Mouse (Mus musculus) left cerebral cortex, adult 8-10 months (tissue): Measurements from ENCODE around the gene Dmwd. TPM values are rescaled to one million over a fixed set of nuclear protein-coding genes. Genes with fewer than 3 reads are reported as not detected.
A peak's percentile ranks its signal among the peaks of the same experiment; 100 is the strongest.
"Not testable (repeated sequence)": the region's sequence is repeated elsewhere in the genome, so short reads cannot be mapped to it uniquely, and the experiment has no call there.

ENCODE experiments used
- DNase-seq, 2 experiments: peaks; one replicate each; pipeline ENCODE4 v3.0.0; 2022; ENCODE audit warnings: low spot score in 2 of 2
- total RNA-seq, 4 experiments: library from RNA; stranded (reverse); gene quantifications; 2 replicates each; pipeline ENCODE4 v1.2.4; 2022

The Dmwd gene
- total RNA-seq, 4 experiments from 2014 or later = 139 to 148 (median 143) TPM

DNA sequence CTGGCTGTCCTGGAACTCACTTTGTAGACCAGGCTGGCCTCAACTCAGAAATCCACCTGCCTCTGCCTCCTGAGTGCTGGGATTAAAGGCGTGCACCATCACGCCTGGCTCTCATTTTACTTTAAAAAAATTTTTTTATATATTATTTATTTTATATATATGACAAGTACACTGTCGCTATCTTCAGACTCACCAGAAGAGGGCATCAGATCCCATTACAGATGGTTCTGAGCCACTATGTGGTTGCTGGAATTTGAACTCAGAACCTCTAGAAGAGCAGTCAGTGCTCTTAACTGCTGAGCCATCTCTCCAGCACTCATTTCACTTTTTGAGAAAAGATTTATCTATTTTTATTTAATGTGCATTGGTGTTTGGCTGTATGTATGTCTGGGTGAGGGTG, 5.0 kb upstream of the Dmwd start:
- DNase-seq = not testable (repeated sequence)

DNA sequence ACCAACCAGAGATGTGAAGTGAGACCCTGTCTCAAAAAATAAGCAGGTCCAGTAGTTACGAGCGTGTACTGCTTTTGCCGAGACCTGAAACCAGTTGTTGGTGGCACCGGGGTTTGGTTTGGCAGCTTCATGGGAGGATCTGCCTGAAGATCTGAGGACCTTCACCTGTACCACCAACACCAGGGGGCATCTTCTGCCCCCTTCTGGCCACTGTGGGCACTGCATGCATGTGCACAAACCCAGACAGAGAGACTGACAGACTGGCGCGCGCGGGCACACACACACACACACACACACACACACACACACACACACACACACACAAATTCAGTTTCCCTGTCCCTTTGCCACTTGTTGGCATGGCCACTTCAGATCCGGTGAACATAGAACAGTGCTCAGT, 2.5 kb upstream of the Dmwd start:
- no peak for DNase-seq

DNA sequence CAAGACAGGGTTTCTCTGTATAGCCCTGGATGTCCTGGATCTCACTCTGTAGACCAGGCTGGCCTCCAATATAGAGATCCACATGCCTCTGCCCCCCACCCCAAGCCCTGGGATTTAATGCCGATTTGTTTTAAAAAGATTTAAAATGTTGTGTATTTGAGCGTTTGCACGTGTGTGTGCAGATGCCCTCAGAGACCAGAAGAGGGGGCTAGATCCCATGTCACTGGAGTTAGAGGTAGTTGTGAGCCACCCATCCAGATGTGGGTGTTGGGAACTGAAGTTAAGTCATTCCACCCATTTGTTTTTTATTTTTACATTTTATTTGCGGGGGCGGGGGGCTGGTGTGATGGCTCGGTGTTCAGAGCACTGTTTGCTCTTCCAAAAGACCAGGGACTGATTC, 1.5 kb upstream of the Dmwd start:
- DNase-seq = no peak

DNA sequence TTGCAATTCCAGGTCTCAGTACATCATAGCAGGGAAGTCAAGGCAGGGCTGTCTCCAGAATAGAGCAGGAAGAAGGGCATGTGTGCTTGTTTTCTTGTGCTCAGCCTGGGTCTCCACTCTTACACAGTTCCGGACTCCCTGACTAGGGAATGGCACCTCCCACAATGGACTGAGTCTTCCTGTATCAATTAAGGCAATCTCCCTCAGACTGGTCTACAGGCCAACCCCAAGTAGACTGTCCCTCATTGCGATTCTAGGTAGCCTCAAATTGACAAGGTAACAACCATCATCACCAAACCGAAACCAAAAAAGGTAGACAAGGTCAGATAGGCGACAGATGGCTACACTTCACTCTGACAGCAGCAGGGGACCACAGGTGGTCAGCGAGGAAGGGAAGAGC, 796 bp upstream of the Dmwd start:
- no peak for DNase-seq

DNA sequence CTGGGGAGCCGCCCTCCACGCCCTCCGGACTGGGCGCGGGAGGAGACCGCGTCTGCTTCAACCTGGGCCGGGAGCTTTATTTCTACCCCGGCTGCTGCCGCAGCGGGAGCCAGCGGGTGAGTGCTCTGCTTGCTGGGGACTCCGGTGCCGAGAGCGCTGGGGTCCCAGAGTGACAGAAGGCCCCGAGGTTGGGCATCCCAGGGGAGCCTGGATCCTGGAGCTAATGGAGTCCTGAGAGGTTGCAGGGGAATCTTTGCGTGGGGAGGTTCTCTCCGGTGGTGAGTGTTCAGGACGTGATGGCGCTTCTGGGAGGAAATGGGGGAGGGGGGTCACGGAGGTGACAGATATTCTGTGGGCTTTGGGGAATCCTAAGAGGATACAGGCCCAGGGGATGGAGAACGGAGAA, 562 bp downstream of the Dmwd start:
- DNase-seq = no peak

DNA sequence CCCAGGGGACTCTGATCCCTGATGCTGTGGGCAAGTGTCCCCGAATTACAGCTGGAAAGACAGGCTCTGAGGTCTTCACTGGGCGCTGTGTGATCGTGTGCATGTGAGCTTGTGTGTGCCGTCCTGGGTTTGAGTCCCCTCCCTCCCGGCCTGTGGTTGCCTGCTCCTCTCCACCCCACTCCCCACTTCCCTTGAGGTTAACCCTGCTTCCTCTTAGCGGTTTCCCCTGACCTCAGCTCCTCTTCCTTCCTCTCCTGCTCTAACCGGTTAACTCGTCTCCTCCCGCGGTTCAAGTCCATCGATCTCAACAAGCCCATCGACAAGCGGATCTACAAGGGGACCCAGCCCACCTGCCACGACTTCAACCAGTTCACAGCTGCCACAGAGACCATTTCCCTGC, 1.7 kb downstream of the Dmwd start:
- no peak for DNase-seq

DNA sequence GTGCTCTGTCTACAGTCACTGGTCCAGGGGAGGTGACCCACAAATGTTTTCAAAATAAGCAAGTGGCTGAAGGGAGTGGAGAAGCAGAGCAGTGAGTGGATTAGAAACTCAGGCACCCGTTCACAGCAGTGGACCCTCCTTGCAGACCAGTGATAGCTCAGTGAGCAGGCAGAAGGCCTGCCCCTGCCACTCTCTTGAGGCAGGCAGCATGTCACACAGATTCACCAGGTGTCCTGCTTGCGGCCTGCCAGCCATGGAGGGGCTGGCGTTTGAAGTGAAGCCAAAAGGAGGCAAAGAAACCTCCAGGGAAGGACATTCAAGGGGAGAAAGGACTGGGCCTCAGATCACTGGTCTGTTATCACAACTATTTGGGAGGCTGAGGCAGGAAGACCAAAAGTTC, 2.7 kb downstream of the Dmwd start:
- no peak for DNase-seq

DNA sequence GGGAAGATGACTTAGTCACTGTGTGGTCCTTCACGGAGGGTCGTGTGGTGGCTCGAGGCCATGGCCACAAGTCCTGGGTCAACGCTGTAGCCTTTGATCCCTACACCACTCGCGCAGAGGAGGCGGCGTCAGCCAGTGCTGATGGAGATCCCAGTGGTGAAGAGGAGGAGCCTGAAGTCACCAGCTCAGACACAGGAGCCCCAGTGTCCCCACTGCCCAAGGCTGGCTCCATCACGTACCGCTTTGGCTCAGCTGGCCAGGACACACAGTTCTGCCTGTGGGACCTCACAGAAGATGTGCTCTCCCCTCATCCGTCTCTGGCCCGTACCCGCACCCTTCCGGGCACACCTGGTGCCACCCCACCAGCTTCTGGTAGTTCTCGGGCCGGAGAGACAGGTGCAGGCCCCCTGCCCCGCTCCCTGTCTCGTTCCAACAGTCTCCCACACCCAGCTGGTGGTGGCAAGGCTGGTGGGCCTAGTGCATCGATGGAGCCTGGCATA, 4.5 kb downstream of the Dmwd start:
- no peak for DNase-seq

DNA sequence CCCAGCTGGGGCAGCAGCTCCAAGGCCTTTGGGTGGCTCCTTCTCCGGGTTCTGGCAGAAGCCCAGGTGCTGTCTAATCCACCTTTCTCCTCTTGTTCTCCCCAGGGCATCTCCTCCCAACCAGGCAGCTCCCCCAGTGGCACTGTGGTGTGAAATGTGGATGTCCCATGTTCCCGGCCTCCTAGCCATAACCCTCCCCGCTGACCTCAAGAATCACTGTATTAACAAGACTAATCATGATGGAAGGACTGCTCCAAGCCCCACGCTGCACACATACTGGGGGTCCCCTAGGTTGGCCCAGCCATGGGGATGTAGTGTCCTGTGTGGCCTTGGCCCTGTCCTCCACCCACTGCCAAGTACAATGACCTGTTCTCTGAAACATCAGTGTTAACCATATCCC, 6.1 kb downstream of the Dmwd start:
- DNase-seq = no peak

DNA sequence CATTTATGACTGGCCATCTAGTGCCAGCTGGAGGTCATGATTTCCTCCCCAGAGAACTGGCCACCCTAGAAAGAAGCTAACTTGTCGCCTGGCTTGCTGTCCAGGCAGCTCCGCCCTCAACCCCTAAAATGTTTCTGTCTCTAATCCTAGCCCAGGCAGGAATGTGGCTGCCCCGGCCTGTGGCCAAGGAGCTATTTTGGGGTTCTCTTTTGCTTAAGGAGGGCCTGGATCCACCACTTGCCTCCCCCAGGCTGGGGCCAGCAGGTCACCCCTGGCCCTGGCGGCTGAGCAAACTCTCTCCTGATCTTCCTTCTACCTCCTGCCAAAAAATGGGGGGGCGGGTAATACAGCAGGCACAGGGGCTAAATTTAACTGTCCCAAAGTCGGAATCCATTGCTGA, 7.1 kb downstream of the Dmwd start:
- DNase-seq = no peak

DNA sequence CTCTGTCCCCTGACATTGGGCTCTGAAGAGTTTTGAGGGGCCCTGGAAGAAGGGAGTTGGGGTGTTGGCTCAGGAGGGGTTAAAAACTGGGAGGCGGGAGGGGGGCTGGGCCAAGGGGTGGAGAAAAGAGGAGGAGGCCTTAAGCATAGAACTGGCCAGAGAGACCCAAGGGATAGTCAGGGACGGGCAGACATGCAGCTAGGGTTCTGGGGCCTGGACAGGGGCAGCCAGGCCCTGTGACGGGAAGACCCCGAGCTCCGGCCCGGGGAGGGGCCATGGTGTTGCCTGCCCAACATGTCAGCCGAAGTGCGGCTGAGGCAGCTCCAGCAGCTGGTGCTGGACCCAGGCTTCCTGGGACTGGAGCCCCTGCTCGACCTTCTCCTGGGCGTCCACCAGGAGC, 7.7 kb downstream of the Dmwd start, which contains the start of gene Dmpk:
TSS of gene Dmpk (plus strand) at position 149 of the 400 bp plus-strand sequence.
- DNase-seq = no peak

DNA sequence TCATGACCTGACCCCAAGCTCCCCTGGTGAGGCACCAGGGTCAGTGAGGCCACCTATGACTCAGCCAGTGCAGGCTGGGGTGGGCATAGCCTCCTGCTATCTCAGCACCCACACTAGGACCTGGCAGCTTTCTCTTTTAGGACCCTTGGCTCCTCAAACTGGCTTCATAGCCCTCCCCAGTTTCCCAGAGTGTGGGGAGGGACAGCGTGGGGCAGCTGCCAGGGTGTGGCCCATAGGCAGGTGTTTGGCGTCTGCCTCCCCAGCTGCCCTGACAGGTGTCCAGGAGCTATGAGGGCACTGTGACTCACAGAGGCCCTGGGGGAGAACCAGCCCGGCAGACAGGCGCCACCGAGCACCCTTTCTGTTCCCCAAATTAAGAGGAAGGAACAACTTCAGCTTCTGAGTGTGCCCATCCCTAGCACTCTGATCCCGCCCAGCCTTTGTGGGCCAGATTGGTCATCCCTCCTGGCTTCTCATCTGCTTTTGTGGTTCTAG, 8.3 kb downstream of the Dmwd start:
- DNase-seq = no peak

DNA sequence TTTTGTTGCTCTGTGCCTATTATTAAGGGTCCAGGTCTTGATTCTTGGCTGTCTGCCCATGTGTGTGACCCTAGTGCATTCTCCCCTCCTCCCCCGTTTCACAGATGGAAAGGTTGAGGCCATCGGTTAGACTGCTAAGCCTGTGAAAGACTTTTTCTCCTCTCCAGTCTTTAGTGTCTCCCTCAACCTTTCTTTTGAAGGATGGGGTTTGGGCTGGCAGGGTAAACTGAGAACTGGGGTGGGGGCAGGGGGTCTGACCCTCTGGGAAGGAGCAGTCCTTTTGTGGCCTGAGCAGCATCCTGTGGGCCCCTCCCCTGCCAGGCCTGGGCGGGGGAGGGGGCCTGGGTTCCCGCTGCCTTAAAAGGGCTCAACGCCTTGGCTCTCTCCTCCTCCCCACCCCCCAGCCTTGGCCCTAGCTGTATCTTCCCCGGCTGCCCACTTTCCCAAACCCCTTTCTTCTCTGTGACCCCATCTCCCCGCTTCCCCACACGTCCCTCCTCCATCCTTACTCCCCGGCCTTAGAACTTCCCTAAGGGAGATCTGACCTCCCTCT, 9.0 kb downstream of the Dmwd start:
- no peak for DNase-seq

DNA sequence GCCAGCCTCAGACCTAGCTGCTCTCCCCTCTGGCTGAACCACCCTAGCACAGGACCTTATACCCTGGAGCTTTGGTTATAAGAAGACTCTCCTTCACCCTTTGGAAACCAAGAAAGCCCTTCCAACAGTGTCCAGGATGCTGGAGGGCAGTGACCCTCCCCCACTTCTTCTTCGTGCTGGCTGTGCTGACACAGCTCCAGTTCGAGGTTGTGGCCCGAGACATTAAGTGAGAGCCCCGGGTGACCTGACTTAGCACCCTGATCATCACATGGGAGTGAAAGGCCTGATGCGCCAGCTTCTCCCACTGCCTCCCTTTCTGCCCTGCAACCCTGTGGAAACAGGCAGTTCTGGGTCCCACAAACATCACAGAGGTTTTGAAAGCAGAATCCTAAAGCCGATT, 9.5 kb downstream of the Dmwd start:
- no peak for DNase-seq

DNA sequence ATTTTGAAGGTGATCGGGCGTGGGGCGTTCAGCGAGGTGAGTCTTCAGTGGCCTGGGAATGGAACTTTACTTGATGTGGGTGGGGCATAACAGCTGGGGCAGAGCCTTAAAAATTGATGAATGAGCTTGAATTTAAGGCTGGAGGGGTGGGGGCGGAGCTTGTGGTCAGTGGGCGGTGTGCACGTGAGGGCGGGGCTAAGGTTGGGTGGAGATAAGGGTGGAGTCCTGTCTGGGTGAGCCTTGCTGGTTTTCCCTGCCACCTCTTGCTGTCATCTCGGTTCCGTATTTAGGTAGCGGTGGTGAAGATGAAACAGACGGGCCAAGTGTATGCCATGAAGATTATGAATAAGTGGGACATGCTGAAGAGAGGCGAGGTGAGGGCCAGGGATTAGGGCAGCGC, 10.0 kb downstream of the Dmwd start:
- DNase-seq = no peak

DNA sequence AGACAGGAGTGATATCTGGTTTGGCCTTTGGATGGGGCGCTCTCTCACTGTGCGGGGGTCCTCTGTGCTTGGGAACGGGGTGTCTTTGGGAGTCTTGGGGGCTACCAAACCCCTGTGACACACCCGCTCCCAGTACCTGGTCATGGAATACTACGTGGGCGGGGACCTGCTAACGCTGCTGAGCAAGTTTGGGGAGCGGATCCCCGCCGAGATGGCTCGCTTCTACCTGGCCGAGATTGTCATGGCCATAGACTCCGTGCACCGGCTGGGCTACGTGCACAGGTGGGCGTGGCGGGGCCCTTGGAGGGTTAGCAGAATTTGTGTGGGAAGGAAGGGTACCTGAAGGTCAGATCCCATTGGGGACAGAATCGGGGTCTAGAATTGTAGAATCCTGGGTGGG, 10.7 kb downstream of the Dmwd start:
- no peak for DNase-seq

DNA sequence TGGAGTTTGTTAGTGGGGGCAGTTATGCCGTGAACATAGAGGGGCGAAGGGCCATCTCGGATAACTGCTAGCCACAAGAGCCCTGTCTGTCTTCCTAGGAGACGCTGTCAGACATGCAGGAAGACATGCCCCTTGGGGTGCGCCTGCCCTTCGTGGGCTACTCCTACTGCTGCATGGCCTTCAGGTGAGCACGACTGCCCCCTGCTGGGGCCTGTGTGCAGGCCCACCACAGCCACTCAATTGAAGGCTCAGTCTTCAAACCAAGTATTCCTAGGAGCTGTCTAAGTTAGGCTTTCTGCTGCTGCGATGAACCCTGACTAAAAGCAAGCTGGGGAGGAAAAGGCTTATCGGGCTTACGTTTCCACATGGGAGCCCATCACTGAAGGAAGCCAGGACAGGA, 12.8 kb downstream of the Dmwd start:
- DNase-seq = no peak

DNA sequence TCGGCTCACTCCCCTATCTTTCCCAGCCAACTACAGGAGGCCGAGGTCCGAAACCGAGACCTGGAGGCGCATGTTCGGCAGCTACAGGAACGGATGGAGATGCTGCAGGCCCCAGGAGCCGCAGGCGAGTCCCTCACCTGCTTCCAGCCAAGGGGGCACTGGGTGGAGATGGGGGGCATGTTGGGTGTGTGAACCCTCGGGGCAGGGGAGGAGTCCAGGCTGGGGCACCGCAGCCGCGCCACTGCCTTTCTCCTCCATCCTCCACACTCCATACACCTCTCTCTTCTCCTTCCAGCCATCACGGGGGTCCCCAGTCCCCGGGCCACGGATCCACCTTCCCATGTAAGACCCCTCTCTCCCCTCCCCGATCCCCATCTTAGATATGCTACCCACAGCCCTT, 15.9 kb downstream of the Dmwd start:
- no peak for DNase-seq

DNA sequence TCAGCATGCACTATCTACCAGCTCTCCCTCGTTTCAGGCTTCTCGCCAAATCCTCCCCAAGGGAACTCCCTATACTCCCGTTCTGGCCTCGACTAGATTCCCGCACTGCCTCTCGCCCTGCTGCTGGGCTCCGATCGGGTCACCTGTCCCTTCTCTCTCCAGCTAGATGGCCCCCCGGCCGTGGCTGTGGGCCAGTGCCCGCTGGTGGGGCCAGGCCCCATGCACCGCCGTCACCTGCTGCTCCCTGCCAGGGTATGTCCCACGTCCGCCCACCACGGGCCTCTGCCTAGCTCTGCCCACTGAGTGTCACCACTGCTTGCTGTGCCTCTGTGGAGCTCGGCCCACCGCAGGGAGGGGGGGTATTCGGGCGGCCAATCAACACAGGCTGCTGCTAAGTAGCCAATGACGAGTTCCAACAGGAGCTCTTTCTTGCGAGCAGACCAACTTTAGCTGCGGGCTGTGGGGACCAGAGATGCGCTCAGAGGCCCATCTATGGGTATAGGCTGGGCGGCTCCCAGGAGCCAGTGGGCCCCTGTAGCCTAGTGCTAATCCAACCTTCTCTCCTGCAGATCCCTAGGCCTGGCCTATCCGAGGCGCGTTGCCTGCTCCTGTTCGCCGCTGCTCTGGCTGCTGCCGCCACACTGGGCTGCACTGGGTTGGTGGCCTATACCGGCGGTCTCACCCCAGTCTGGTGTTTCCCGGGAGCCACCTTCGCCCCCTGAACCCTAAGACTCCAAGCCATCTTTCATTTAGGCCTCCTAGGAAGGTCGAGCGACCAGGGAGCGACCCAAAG, 16.6 kb downstream of the Dmwd start:
- no peak for DNase-seq

DNA sequence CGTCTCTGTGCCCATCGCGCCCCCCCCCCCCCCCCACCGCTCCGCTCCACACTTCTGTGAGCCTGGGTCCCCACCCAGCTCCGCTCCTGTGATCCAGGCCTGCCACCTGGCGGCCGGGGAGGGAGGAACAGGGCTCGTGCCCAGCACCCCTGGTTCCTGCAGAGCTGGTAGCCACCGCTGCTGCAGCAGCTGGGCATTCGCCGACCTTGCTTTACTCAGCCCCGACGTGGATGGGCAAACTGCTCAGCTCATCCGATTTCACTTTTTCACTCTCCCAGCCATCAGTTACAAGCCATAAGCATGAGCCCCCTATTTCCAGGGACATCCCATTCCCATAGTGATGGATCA, 17.1 kb downstream of the Dmwd start:
- DNase-seq = no peak

DNA sequence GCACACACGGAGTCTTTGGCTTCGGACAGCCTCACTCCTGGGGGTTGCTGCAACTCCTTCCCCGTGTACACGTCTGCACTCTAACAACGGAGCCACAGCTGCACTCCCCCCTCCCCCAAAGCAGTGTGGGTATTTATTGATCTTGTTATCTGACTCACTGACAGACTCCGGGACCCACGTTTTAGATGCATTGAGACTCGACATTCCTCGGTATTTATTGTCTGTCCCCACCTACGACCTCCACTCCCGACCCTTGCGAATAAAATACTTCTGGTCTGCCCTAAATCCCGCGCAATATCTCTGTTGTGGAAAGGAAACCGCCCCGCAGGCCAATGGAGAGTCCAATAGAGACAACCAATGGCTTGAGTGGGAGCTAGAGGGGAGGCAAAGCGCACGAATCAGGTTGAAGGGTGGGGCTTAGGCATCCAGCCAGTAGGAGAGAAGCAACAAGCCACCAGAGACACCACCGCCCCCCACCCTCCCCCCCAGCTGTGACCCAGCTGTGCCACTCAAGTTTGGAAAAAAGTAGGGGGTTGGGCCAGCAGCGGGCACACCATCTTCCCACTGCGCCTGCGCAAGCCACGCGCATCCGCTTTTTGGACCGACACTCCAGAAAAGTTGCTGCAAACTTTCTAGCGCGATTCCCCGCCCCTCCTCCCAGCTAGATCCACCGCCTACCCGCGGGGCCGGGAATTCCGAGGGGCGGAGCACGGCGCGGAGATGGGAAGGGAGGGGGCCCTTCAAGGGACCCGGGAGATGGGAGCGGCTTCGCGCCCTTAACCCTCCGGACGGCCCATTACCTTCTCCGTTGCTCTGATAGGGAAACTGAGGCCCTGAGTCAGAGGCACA, 17.7 kb downstream of the Dmwd start:
- DNase-seq = peak in 1 of 2 experiments; percentile 76

DNA sequence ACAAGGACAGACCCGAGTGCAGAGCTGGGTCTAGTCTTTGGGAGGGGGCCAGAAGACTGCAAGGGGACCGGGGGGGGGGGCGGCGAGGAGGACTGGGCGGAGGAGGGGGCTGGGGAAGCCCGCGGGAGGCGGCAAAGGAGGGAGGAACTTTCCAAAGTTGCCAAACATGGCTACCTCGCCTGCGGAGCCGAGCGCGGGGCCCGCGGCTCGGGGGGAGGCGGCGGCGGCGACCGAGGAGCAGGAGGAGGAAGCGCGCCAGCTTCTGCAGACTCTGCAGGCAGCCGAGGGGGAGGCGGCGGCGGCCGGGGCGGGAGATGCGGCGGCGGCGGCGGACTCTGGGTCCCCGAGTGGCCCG, 18.4 kb downstream of the Dmwd start, which contains the start of gene Six5:
TSS of gene Six5 (plus strand) at position 124 of the 355 bp plus-strand sequence.
- DNase-seq = no peak
